Mouse (Mus musculus) gastrocnemius, postnatal 14 days (tissue): Measurements from ENCODE around the gene Olfr543. TPM values are rescaled to one million over a fixed set of nuclear protein-coding genes. Genes with fewer than 3 reads are reported as not detected.
"Not testable (repeated sequence)": the region's sequence is repeated elsewhere in the genome, so short reads cannot be mapped to it uniquely, and the experiment has no call there.

ENCODE experiments used
- DNase-seq: peaks from one replicate; pipeline ENCODE4 v3.0.0; 2021; ENCODE audit warnings: mixed read lengths
- intact Hi-C: fragments of 180-260 bp; cut with DNase I; formaldehyde crosslinking; loops from one replicate; pipeline ENCODE4 v1.15.1; 2025; ENCODE audit warnings: low total_unique reads
- long read RNA-seq, 2 experiments: library from polyadenylated mRNA; stranded (forward); transcript quantifications; one replicate each; pipeline ENCODE4 v2.0.0; 2021
- total RNA-seq, 2 experiments: library from RNA; stranded (reverse); gene quantifications; 2 replicates each; pipeline ENCODE4 v1.2.3; 2021

The Olfr543 gene
- not detected for total RNA-seq
- long read RNA-seq, experiment 1, result 0 reads
- long read RNA-seq, experiment 2, result 0 reads

DNA sequence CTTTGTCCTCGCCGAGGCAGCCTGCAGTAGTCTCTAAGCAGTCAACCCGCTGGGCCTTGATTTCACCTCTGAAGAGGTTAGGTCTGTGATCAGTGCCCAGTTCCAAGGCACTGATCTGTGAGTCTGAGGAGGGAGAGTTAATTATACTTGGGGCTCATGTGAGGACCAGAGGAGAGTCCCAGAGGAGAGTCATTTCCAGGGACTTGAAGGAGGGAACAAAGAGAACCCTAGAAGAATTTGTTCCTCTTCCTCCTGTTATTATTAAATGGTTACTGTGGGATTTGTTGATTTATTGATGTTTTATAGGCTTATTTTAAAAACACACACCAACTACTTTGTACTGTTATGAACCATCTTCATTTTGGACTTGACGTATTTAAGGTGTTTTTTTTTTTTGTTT is at the start of gene Olfr543:
Olfr543 (minus strand) TSS at position 101 of the 400 bp plus-strand sequence.
- intact Hi-C loops, result no loop called here
- DNase-seq, result no peak

DNA sequence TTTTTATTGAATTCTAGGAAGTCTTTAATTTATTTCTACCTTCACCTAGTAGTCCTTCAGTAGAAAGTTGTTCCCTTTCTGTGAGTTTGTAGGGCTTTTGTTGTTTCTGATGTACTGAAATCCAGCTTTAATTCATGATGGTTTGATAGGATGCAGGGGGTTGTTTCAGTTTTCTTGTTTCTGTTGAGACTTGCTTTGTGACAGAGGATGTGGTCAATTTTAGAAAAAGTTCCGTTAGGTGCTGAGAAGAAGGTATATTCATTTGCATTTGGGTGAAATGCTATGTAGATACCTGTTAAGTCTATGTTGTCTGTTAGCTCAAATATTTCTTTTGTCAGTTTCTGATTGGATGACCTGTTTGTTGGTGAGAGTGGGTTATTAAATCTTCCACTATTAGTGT is 47.6 kb upstream of the Olfr543 start:
- intact Hi-C loops, result no loop called here

DNA sequence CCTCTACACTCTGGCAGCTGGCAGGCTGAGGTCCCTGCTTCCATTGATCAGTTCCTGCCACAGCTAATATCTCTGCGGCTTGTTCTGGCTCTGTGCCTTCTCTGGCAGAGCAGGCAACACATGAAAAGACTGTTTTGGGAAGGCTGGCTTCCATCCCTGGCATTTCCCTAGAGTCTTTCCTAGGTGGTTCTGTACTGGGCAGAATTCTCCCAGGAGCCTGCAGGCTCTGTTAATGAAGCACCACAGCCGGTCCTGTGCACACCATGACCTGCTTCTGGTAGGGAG is 35.5 kb upstream of the Olfr543 start:
- DNase-seq, result no peak
- intact Hi-C loops, result loop anchor here (10.0 kb wide), 1 partner anchor 398 kb away; the partner anchor contains the start of gene Olfr571

More for the DNA sequence above, 47.6 kb upstream of the Olfr543 start:
- DNase-seq, result no peak

DNA sequence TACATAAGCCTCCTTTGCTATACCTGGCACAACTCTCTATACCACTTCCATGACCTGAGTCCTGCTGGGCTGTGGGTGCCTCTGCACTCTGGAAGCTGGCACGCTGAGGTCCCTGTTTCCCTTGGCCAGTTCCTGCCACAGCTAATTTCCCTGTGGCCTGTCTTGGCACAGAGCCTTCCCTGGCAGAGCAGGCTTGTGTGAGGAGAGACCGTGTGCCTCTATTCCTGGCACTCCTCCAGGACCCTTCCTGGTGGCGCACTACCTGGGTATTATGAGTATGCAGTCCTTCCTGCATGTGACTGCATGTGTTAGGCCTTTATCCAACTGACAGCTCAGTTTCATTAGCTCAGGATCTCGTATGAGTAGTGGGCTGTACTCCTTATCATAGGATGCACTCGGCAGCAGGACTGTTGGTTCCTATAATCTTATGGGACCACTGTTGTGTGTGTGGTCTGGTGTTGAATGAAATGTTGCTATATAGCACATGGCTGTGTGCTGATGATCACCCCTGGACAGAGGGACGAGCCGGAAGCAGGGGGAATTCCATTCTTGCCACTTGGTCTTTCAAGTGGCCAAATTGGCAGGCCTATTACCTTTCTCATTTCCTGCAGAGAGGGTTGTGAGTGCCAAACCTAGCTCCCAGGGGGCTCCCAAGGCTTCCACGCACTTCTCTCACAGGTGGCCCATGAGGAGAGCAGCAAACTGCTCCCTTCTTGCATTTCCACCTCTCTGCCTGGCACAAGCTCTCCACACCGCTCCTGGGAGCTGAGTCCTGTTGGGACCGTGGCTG is 35.0 kb upstream of the Olfr543 start:
- no peak for DNase-seq
- intact Hi-C loops, result loop anchor here (10.0 kb wide), 1 partner anchor 398 kb away; the partner anchor contains the start of gene Olfr571

DNA sequence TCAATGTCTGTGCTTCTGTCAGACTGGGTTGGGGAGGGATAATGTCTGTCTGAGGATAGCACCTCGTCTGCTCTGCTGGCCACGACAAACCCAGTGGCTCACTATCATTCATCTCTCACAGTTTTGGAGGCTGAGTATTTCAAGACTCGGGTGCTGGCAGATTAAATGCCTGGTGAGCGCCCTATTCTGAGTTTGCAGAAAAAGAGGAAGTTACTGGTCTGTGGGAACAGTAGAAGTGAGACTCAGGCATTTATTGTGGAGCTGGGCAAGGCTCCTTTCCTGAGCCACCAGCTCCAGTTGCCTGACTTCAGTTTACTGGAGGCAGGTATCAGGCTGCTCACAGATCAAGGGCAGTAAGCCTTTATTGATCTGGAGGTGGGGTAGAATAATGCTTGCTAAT is 32.7 kb upstream of the Olfr543 start:
- intact Hi-C loops, result loop anchor here (5.0 to 10.0 kb wide), 2 partner anchors 123 to 401 kb away; partner anchors contain the start of genes Olfr554 and Olfr571
- DNase-seq, result no peak

DNA sequence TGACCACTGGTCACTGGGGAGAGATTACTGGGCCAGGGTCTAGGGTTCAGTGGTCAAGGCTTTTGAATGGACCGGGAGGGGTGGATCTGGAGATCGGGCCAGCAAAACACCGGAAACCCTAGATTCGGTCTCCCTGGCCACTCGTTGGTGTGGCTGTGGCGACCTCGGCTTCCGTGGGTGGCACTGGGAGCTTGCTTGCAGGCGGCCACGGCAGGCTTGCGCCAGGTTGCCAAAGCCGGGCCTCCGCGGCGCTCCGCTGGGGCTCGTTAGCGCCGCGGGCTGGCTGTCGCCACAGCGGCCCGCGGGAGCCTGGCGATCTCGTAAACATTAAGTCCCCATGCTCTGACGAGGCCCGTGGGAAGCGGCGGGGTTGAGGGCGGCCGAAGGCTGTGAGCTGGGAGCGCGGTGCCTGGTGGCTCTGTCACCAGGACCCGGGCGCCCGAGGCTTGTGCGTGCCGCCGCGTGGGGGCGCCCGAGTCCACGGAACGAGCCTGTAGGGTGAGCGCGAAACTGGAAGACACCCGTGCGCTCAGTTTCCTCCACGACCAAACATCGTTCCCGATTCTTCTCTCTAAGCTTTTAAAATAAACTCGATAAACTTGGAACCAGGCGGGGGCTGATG is 31.4 kb upstream of the Olfr543 start:
- intact Hi-C loops, result loop anchor here (5.0 to 10.0 kb wide), 2 partner anchors 124 to 402 kb away; partner anchors contain the start of genes Olfr554 and Olfr571
- DNase-seq, result peak; percentile 88

DNA sequence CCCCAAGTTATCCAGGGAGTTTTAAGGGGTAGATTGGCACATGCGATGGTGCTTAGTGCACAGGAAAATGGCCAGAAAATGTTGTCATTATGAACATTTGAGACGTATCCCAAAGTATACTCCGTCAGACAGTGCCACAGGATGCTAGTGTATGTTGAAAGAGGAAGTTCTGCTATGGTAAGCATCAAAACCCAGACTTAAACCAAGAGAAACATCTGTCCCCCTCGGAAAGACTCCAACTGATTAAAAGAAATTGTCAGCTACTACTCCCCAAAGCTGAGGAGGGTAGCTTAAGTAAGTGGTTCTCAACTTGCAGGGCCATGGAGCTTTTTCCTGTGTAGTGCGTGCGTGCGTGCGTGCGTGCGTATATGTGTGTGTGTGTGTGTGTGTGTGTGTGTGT is 30.4 kb upstream of the Olfr543 start:
- no peak for DNase-seq
- intact Hi-C loops, result loop anchor here (5.0 to 10.0 kb wide), 2 partner anchors 125 to 403 kb away; partner anchors contain the start of genes Olfr554 and Olfr571

DNA sequence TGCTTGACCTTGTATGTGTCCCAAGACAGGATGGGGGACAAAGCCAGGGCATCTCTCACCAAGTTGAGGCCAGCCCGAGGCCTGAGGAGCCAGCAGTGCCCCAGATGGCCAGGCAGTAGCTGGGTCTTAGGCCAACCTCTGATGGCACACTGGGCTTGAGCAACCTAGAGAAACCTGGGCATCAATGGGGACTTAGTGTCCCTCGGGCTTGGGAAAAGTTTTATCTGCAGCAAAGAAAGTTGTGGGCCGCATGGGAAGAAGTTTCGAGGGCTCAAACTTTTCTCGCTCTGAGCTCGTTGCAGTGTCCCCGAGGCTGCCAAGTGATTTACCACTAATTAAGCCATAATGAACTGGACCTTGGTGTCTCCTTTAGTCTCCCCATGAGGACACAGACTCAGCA is 28.2 kb upstream of the Olfr543 start:
- no peak for DNase-seq
- intact Hi-C loops, result loop anchor here (5.0 to 10.0 kb wide), 2 partner anchors 128 to 405 kb away; partner anchors contain the start of genes Olfr554 and Olfr571

DNA sequence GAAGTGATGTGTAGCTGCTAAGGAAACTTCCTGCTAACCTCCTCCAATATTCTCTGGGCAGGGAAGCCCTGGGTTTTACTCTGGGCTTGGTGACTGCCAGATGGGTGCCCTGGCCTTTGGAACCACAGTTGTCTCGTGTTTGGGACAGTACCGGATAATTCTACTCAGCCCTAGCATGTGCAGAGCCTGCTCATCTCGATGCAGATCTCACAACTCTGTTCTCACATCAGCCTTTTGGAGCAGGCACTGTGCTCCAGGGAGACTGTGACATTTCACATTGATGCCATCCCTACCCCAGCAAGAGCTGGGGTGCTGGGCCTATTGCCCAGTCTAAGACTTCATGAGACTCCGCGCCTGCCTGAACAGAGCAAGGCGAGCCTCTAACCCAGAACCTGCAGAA is 27.2 kb upstream of the Olfr543 start:
- DNase-seq, result no peak
- intact Hi-C loops, result no loop called here

DNA sequence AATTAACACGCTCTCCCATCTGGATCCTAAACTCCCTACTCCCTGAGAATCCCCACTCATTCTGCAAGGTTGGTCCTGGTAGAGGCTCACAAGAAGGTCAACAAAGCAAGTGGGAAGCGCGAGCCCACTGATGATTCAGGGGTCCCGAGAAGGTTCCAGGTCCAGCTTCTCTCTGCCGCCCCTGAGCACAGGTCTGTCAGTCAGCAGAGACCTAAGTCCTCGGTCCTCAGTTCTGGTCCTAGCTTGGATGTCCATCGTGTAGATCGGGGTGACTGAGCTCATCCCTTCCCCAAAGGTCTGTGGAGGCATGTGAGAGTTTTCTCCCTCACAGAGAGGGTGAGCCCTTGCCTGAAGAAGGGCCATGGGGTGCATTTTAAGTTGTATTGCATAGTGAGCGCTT is 26.6 kb upstream of the Olfr543 start:
- no peak for DNase-seq
- intact Hi-C loops, result no loop called here

DNA sequence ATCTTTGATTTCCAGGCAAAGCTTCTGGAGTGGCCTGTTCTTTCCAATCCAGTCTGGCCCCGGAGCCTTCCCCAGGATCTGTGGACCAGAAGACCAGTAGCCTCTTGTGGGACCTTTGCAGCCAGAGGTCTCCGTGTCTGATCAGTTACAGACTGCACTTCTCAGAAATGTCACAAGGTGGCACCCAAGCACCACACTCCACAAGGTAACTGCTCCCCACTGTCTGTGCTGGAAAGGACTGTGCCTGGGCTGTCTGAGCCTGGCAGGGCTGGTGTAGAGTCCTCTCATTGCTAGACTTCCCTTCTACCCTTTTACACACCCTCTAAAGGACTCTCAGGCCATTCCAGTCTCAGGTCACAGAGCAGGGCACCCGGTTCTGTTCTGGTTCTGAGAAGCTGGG is 25.4 kb upstream of the Olfr543 start:
- intact Hi-C loops, result no loop called here
- DNase-seq, result peak; percentile 58

DNA sequence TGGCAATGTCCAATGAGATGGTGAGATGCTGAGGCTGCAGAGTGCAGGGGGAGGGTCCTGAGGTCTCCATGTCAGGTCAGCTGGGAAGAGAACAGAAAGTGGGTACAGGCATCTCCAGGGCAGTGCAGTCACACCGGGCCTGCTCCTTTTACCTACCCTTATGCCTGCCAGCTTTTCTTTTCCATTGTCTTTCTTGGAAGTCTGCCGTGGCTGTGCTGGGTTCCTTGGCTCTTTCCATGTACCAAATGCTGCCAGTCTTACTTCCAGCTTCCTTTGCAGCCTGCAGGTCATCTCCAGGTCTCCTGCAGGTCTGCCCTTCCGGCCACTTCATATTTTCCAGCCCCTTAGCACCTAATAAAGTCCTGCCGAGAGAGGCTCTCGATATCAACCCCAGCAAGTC is 20.5 kb upstream of the Olfr543 start:
- intact Hi-C loops, result no loop called here
- no peak for DNase-seq

DNA sequence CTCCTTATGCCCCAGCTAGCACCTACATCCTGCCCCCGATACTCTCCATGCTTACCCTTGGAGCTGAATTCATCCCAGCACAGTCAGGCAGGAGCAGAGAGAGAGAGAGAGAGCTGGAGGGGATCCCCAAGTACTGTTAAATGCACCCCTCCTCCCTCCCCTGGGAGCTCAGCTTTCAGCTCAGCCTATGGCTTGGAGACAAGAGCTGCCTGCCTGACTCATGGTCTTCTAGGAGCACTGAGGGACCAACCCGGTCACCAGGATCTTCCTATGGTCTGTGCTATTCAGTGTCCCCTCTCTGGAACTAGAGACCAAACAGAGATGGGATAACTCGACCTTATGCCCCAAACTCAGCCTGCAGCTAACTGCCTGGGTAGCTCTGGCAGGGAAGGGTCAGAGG is 18.0 kb upstream of the Olfr543 start, which contains the start of gene Olfr545:
Olfr545 (minus strand) TSS at position 101 of the 400 bp plus-strand sequence.
- DNase-seq, result no peak
- intact Hi-C loops, result no loop called here

DNA sequence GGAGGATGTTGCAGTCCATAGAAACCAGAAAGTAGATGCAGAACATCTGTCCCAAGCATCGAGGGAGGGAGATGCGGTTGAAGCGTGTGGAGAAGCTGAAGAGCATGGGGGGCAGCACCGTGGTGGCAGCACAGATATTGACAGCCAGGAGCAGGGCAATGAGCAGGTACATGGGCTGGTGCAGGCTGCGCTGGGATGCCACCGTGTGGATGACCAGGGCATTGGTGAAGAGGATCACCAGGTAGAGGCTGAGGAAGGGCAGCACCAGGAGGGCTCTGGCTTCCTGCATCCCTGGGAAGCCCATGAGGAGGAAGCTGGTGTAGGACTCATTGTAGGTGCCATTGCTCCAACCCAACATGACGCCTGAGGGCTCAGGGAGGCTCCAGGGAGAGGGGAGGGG is 12.9 kb upstream of the Olfr543 start:
- DNase-seq, intact Hi-C loops: not testable (repeated sequence)

DNA sequence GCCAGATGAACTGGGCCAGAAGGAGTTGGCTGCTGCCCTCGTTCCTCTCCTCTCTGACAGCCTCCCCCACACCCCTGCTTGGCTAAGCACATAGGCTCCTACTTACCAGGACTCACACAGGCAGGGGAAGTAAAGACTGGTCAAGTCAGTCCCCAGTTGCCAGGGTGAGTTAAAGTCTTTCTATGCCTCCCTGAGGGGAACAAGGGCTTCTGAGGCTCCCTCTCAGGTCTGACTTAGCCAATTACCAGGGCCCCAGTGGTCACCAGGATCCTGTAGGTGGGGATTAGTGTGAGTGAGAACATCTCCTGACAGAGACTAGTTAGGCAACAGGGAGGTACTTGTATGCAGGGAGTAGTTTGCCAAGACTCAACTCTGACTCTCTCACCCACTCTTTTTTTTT is 6.7 kb upstream of the Olfr543 start, which contains the start of gene Olfr544:
Olfr544 (minus strand) TSS at position 153 of the 400 bp plus-strand sequence.
- intact Hi-C loops, result no loop called here
- no peak for DNase-seq

DNA sequence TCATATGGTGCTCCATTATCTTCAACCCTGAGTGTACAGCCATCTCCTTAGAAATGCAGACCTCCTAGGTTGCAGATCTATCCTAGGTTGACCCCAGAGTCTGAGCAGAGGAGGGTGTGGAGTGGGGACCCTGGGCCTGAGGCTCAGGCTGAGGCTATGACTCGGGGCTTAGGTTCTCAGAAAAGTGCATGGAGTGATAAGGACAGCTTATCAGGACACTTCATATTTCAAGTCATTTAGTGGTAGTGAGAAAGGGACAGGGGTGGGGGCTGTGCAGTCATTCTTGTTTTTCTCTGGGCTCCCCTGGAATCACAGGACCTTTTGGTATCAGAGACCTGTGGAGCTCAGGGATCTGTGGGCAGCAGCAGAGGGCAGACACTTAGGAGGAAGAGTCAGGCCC is 4.6 kb upstream of the Olfr543 start:
- intact Hi-C loops, result no loop called here

DNA sequence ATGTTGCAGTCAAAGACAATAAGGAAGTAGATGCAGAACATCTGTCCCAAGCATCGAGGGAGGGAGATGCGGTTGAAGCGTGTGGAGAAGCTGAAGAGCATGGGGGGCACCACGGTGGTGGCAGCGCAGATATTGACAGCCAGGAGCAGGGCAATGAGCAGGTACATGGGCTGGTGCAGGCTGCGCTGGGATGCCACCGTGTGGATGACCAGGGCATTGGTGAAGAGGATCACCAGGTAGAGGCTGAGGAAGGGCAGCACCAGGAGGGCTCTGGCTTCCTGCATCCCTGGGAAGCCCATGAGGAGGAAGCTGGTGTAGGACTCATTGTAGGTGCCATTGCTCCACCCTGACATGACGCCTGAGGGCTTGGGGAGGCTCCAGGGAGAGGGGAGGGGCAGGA is 3.3 kb upstream of the Olfr543 start:
- intact Hi-C loops, result not testable (repeated sequence)

More for the DNA sequence above, 4.6 kb upstream of the Olfr543 start:
- no peak for DNase-seq

DNA sequence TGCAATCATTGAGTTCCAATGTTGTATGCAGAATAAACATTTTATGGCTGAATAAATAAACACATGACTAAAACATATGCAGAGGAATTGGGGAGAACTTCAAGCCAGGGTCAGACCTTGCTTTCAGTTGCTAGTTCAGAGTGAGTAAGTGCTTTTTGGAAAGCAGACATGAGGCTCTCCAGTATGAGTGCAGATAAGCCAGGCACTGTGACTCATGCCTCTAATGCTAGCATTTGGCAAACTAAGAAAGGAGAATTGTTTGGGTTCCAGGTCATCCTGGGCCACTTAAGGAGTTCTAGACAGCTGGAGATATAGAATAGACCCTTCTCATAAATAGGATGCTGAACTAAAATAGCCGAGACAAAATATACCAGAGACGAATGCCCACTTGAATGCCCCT is 2.2 kb upstream of the Olfr543 start:
- no peak for DNase-seq

More for the DNA sequence above, 3.3 kb upstream of the Olfr543 start:
- not testable (repeated sequence) for DNase-seq

DNA sequence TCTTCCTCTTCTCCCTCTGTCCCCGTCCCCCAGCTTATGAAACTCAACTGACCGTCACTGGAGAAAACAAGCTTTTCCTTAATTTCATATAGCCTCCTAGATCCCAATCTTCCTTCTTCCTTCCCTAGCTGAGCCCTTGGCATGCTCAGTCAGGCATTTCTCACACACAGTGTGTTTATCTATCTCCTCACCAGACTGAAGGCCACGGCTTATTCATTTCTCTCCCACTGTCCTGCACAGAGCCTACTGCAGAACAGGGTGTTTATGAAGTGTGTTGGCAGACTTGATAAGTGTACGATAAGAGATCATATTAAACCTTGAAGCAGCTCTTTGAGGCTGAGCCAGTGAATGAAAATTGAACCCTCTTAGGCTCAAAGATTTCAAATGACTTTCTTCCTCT is 658 bp downstream of the Olfr543 start:
- DNase-seq, result no peak
- intact Hi-C loops, result no loop called here

More for the DNA sequence above, 2.2 kb upstream of the Olfr543 start:
- intact Hi-C loops, result no loop called here

DNA sequence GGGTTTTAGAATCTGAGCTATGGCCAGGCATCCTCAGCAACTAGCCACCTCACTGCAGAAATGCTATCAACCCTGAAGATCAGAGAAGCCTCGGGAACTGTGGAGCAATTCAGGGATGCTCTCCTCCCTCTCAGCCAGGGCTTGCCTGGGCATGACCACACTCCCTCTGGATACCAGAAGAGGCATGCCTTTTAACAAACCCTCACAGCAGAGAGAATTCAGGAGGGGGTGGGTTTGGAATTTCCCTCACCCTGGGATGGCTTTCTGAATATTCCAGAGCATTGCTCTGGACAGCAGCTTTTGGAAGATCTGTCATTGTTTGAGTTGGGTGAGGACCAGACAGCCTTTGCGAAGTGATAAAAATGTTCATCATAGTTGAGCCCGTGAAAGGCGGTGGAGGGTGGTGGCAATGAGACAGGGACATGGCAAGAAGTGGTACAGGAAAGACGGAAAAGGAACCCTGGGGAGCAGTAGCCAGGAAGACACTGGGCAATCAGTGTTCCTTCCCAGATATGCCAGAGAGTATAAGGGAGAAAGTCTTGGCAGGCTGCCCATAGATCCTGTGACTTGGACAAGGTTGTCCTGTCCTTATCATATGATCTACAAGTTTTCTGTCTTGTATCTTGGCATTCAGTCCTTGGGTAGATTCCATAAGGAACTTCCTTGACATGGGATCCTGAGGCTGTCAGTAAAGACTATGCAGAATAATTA is 2.0 kb downstream of the Olfr543 start:
- DNase-seq, result no peak
- intact Hi-C loops, result no loop called here
